ENCODE assay signal across 8 mouse cellular contexts in the genomic region with DNA sequence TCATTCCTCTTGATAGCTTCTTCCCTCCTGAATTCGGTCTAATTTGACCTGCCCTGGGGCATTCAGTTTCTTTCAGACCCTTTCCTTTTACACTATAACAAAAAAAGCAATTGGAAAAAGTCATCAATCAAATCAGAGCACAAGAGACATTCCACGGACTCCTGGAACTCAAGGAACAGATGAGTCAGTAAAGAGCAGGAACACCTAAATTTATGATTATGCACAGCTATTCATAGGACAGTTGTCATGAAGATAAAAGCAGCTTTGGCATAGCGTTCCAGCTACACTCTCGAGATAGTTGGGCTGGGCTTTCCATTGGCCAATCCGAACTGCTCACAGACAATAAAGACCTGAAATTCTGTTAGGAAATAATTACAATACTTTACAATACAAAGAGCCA.
"Had no signal": no experiment of that assay in that cellular context is flagged by ENCODE, and none has a peak within 500 bp of the region (broad histone marks: within the 10 kb centered on the region; RNA-seq: fewer than 3 reads in every experiment).

No protein-coding gene starts in this region.

- ATAC-seq: liver, postnatal 0 days; midbrain, embryonic 13.5 days had no signal

- DNase-seq: kidney, postnatal 10 days; kidney, postnatal 4 days; liver; liver, embryonic 13.5 days; liver, postnatal 0 days; spleen, adult 18-20 months; thymus, postnatal 4 days had no signal
